Mouse (Mus musculus) olfactory bulb, adult 2 months (tissue): ENCODE data around the gene Gcm2.

Source experiments
- CTCF ChIP-seq: fragments of 200-500 bp; IDR thresholded peaks from 2 replicates; pipeline ENCODE4 v1.5.1; 2012; ENCODE audit warnings: low read depth, mild to moderate bottlenecking, low read length, moderate library complexity; ENCODE audit not compliant: insufficient read depth
- POLR2A ChIP-seq: fragments of 200-500 bp; IDR thresholded peaks from 2 replicates; pipeline ENCODE4 v1.6.1; 2012; ENCODE audit warnings: mild to moderate bottlenecking, low read depth, low read length, moderate library complexity; ENCODE audit not compliant: insufficient read depth

GRCm38 (mm10) chr13:41091271-41091670 lies 19.6 kb downstream of the Gcm2 start:
- no peak for TF ChIP-seq POLR2A
- no peak for TF ChIP-seq CTCF
